In genomic region chr7:4131964-4132363, GRCm38 (mm10) we compare ENCODE assay signal across 15 mouse cellular contexts. TPM values are rescaled to one million over a fixed set of nuclear protein-coding genes. Genes with fewer than 3 reads are reported as not detected.
DNase-seq lines count a peak whose midpoint lies in the region; ATAC-seq and TF ChIP-seq lines count a peak whose summit lies in the region.
"Had no signal": no experiment of that assay in that cellular context is flagged by ENCODE, and none has a peak within 500 bp of the region (broad histone marks: within the 10 kb centered on the region; RNA-seq: fewer than 3 reads in every experiment).

No protein-coding gene starts in this region.

- no peak for TF ChIP-seq CTCF in olfactory bulb, adult 2 months (IDR thresholded peaks at IDR 0.05; ENCODE audit: insufficient read depth, low read depth, low read length)

- H3K36me3 ChIP-seq in hindbrain, embryonic 12.5 days = peaks cover 28% of the 10 kb centered on the region
- peaks cover 64% of the 10 kb centered on the region for H3K36me3 ChIP-seq in hindbrain, embryonic 10.5 days
- peaks cover 49% of the 10 kb centered on the region for H3K36me3 ChIP-seq in midbrain, embryonic 13.5 days
- 0 out of 2 replicates have a peak, but pooled peaks cover 3% of the 10 kb centered on the region for H3K36me3 ChIP-seq in midbrain, embryonic 15.5 days (replicated peaks)

- no peak overlapping the region for H3K4me2 ChIP-seq in hindbrain, embryonic 12.5 days (replicated peaks)
- H3K4me2 ChIP-seq in midbrain, embryonic 13.5 days (replicated peaks) = no peak overlapping the region
- H3K4me2 ChIP-seq in midbrain, embryonic 15.5 days = no peak overlapping the region
- H3K4me2 ChIP-seq: liver, embryonic 11.5 days had no signal

- ATAC-seq in CD4-positive, CD25-positive, alpha-beta regulatory T cell, adult 4 months = no peak
- no peak for ATAC-seq in hindbrain, embryonic 12.5 days (ENCODE audit: low FRiP score)
- ATAC-seq in midbrain, embryonic 13.5 days = no peak
- ATAC-seq in midbrain, embryonic 15.5 days (replicated peaks) = no peak
- ATAC-seq in erythroblast, adult 5-6 weeks (replicated peaks; ENCODE audit: low FRiP score, poor library complexity, severe bottlenecking) = no peak

- peaks cover 13% of the 10 kb centered on the region for H3K4me1 ChIP-seq in hindbrain, embryonic 12.5 days
- peaks cover 13% of the 10 kb centered on the region; the same call in 1 of the 2 replicates for H3K4me1 ChIP-seq in hindbrain, embryonic 10.5 days (replicated peaks)
- peaks cover 30% of the 10 kb centered on the region for H3K4me1 ChIP-seq in midbrain, embryonic 13.5 days (replicated peaks)
- peaks cover 24% of the 10 kb centered on the region for H3K4me1 ChIP-seq in midbrain, embryonic 15.5 days
- H3K4me1 ChIP-seq in olfactory bulb, adult 2 months (ENCODE audit: control insufficient read depth, insufficient read depth, low read length) = peaks cover 30% of the 10 kb centered on the region

- H3K4me3 ChIP-seq in hindbrain, embryonic 12.5 days = no peak overlapping the region
- H3K4me3 ChIP-seq in hindbrain, embryonic 10.5 days = no peak overlapping the region
- H3K4me3 ChIP-seq in midbrain, embryonic 13.5 days (replicated peaks) = no peak overlapping the region
- no peak overlapping the region for H3K4me3 ChIP-seq in midbrain, embryonic 15.5 days
- no peak overlapping the region for H3K4me3 ChIP-seq in olfactory bulb, adult 2 months (ENCODE audit: insufficient read depth, low read depth, low read length)

- DNase-seq in CD4-positive, CD25-positive, alpha-beta regulatory T cell, adult 2 months (ENCODE audit: low read depth, low spot score) = peak; percentile 2
- DNase-seq in hindbrain, embryonic 10.5 days (ENCODE audit: low spot score) = no peak
- DNase-seq: gastrocnemius, postnatal 25 days; kidney, adult 18-20 months; kidney, postnatal 25 days; lung, embryonic 14.5 days; thymus, postnatal 25 days had no signal

- H3K9ac ChIP-seq in hindbrain, embryonic 12.5 days = 0 out of 2 replicates have a peak overlapping the region, but pooled peaks have one; percentile 6
- H3K9ac ChIP-seq in midbrain, embryonic 13.5 days (replicated peaks) = peak overlapping the region; percentile 55
- H3K9ac ChIP-seq in midbrain, embryonic 15.5 days = no peak overlapping the region
- H3K9ac ChIP-seq: lung, embryonic 14.5 days had no signal

- peak overlapping the region; percentile 56; the same call in 1 of the 2 replicates for H3K27ac ChIP-seq in hindbrain, embryonic 12.5 days
- H3K27ac ChIP-seq in hindbrain, embryonic 10.5 days = no peak overlapping the region
- H3K27ac ChIP-seq in midbrain, embryonic 13.5 days = peak overlapping the region; percentile 75
- no peak overlapping the region for H3K27ac ChIP-seq in midbrain, embryonic 15.5 days
- H3K27ac ChIP-seq in olfactory bulb, adult 2 months (ENCODE audit: insufficient read depth, low read depth, low read length) = peak overlapping the region; percentile 22; the same call in 1 of the 2 replicates

- 88% methylated on average over 8 of the region's 8 CpGs for WGBS in hindbrain, embryonic 12.5 days
- WGBS in hindbrain, embryonic 10.5 days = 89% methylated on average over 8 of the region's 8 CpGs
- 87% methylated on average over 8 of the region's 8 CpGs for WGBS in midbrain, embryonic 13.5 days
- WGBS in midbrain, embryonic 15.5 days = 86% methylated on average over 8 of the region's 8 CpGs
- WGBS in olfactory bulb, adult 2 months = 81% methylated on average over 8 of the region's 8 CpGs

- no peaks in the 10 kb centered on the region for H3K27me3 ChIP-seq in hindbrain, embryonic 12.5 days
- H3K27me3 ChIP-seq in hindbrain, embryonic 10.5 days (ENCODE audit: insufficient read depth, poor library complexity, severe bottlenecking) = no peaks in the 10 kb centered on the region
- no peaks in the 10 kb centered on the region for H3K27me3 ChIP-seq in midbrain, embryonic 13.5 days
- H3K27me3 ChIP-seq in midbrain, embryonic 15.5 days (replicated peaks) = no peaks in the 10 kb centered on the region

- TF ChIP-seq POLR2A in olfactory bulb, adult 2 months (IDR thresholded peaks at IDR 0.05; ENCODE audit: insufficient read depth, low read depth, low read length) = no peak

- H3K9me3 ChIP-seq in hindbrain, embryonic 12.5 days (replicated peaks) = no peaks in the 10 kb centered on the region
- 0 out of 2 replicates have a peak, but pooled peaks cover 2% of the 10 kb centered on the region for H3K9me3 ChIP-seq in hindbrain, embryonic 10.5 days
- no peaks in the 10 kb centered on the region for H3K9me3 ChIP-seq in midbrain, embryonic 13.5 days
- no peaks in the 10 kb centered on the region for H3K9me3 ChIP-seq in midbrain, embryonic 15.5 days

RNA-seq across cellular contexts. Expression of gene Leng8, which starts 4.9 kb away (rescaled TPM):
- polyA plus RNA-seq in CD4-positive, CD25-positive, alpha-beta regulatory T cell, adult 4 months (2017; shearing (Covaris generic)) = 10 to 100 TPM; 23.4 to 27.4 TPM
- polyA plus RNA-seq in hindbrain, embryonic 12.5 days (2016; fragmentation: Nextera tagmentation; extraction: Ambion mirVana) = 115 and 118 TPM in 2 replicates
- polyA plus RNA-seq in hindbrain, embryonic 10.5 days (2016; fragmentation: Nextera tagmentation; extraction: Ambion mirVana) = 68.7 and 91.4 TPM in 2 replicates
- polyA plus RNA-seq in midbrain, embryonic 13.5 days (2015; fragmentation: Nextera tagmentation; extraction: Ambion mirVana) = 84.4 and 97.1 TPM in 2 replicates
- 102 and 104 TPM in 2 replicates for polyA plus RNA-seq in midbrain, embryonic 15.5 days (2015; fragmentation: Nextera tagmentation; extraction: Ambion mirVana)
- 552 and 558 TPM in 2 replicates for polyA plus RNA-seq in olfactory bulb, adult 2 months (2012; ENCODE audit: insufficient read depth, insufficient read length, low replicate concordance, missing spikeins)
- 147 and 153 TPM in 2 replicates for total RNA-seq in erythroblast, adult 5-6 weeks (2015; ENCODE audit: low replicate concordance)
- total RNA-seq in erythroblast, adult 5-6 weeks (2017; ENCODE audit: low replicate concordance) = 144 and 160 TPM in 2 replicates

RNA-seq across cellular contexts. Expression of gene Ttyh1, which starts 12.8 kb away (rescaled TPM):
- polyA plus RNA-seq in CD4-positive, CD25-positive, alpha-beta regulatory T cell, adult 4 months (2017; shearing (Covaris generic)) = under 1 TPM; 0.60 to 0.69 TPM
- polyA plus RNA-seq in hindbrain, embryonic 12.5 days (2016; fragmentation: Nextera tagmentation; extraction: Ambion mirVana) = 108 and 110 TPM in 2 replicates
- polyA plus RNA-seq in hindbrain, embryonic 10.5 days (2016; fragmentation: Nextera tagmentation; extraction: Ambion mirVana) = 31.2 and 67.4 TPM in 2 replicates
- 106 and 124 TPM in 2 replicates for polyA plus RNA-seq in midbrain, embryonic 13.5 days (2015; fragmentation: Nextera tagmentation; extraction: Ambion mirVana)
- 115 and 144 TPM in 2 replicates for polyA plus RNA-seq in midbrain, embryonic 15.5 days (2015; fragmentation: Nextera tagmentation; extraction: Ambion mirVana)
- polyA plus RNA-seq in olfactory bulb, adult 2 months (2012; ENCODE audit: insufficient read depth, insufficient read length, low replicate concordance, missing spikeins) = 162 and 238 TPM in 2 replicates
- total RNA-seq in erythroblast, adult 5-6 weeks (2015; ENCODE audit: low replicate concordance) = not detected in 2 replicates
- 0.28 and 3.0 TPM in 2 replicates for total RNA-seq in erythroblast, adult 5-6 weeks (2017; ENCODE audit: low replicate concordance)

RNA-seq across cellular contexts. Expression of gene Leng9, which starts 18.2 kb away (rescaled TPM):
- 10 to 100 TPM in 1 of 2 experiments, 1 to 10 TPM in 1; 7.5 to 12.3 TPM for polyA plus RNA-seq in CD4-positive, CD25-positive, alpha-beta regulatory T cell, adult 4 months (2017; shearing (Covaris generic))
- polyA plus RNA-seq in hindbrain, embryonic 12.5 days (2016; fragmentation: Nextera tagmentation; extraction: Ambion mirVana) = 3.6 and 4.3 TPM in 2 replicates
- 1.6 and 2.5 TPM in 2 replicates for polyA plus RNA-seq in hindbrain, embryonic 10.5 days (2016; fragmentation: Nextera tagmentation; extraction: Ambion mirVana)
- 4.0 and 4.4 TPM in 2 replicates for polyA plus RNA-seq in midbrain, embryonic 13.5 days (2015; fragmentation: Nextera tagmentation; extraction: Ambion mirVana)
- polyA plus RNA-seq in midbrain, embryonic 15.5 days (2015; fragmentation: Nextera tagmentation; extraction: Ambion mirVana) = 5.2 and 6.0 TPM in 2 replicates
- polyA plus RNA-seq in olfactory bulb, adult 2 months (2012; ENCODE audit: insufficient read depth, insufficient read length, low replicate concordance, missing spikeins) = not detected in 2 replicates
- not detected in 2 replicates for total RNA-seq in erythroblast, adult 5-6 weeks (2015; ENCODE audit: low replicate concordance)
- 0.77 and 1.7 TPM in 2 replicates for total RNA-seq in erythroblast, adult 5-6 weeks (2017; ENCODE audit: low replicate concordance)

RNA-seq across cellular contexts. Expression of gene Cdc42ep5, which starts 32.7 kb away (rescaled TPM):
- not detected for polyA plus RNA-seq in CD4-positive, CD25-positive, alpha-beta regulatory T cell, adult 4 months (2017; shearing (Covaris generic))
- polyA plus RNA-seq in hindbrain, embryonic 12.5 days (2016; fragmentation: Nextera tagmentation; extraction: Ambion mirVana) = 24.2 and 25.7 TPM in 2 replicates
- 16.9 and 23.5 TPM in 2 replicates for polyA plus RNA-seq in hindbrain, embryonic 10.5 days (2016; fragmentation: Nextera tagmentation; extraction: Ambion mirVana)
- polyA plus RNA-seq in midbrain, embryonic 13.5 days (2015; fragmentation: Nextera tagmentation; extraction: Ambion mirVana) = 5.1 and 5.2 TPM in 2 replicates
- 6.2 and 6.4 TPM in 2 replicates for polyA plus RNA-seq in midbrain, embryonic 15.5 days (2015; fragmentation: Nextera tagmentation; extraction: Ambion mirVana)
- polyA plus RNA-seq in olfactory bulb, adult 2 months (2012; ENCODE audit: insufficient read depth, insufficient read length, low replicate concordance, missing spikeins) = not detected in 2 replicates
- not detected in 2 replicates for total RNA-seq in erythroblast, adult 5-6 weeks (2015; ENCODE audit: low replicate concordance)
- not detected in 2 replicates for total RNA-seq in erythroblast, adult 5-6 weeks (2017; ENCODE audit: low replicate concordance)
- total RNA-seq: hematopoietic stem cell, adult 5-6 weeks had no signal

Comparison
In these comparisons a context has a peak if more than half of its experiments do, and no peak if none do; other contexts are left out.
1. H3K27ac ChIP-seq: peak in hindbrain, embryonic 12.5 days (single experiment), midbrain, embryonic 13.5 days (single experiment) and olfactory bulb, adult 2 months (single experiment); none in hindbrain, embryonic 10.5 days (single experiment) and midbrain, embryonic 15.5 days (single experiment).
2. RNA of gene Ttyh1, which starts 12.8 kb away (polyA plus RNA-seq): 162 to 238 TPM in olfactory bulb, adult 2 months, 106 to 124 TPM in midbrain, embryonic 13.5 days, 115 to 144 TPM in midbrain, embryonic 15.5 days, 108 to 110 TPM in hindbrain, embryonic 12.5 days and 31.2 to 67.4 TPM in hindbrain, embryonic 10.5 days; 0.60 to 0.69 TPM in CD4-positive, CD25-positive, alpha-beta regulatory T cell, adult 4 months; every median in the first group is over 10 times any median in the second.